ENCODE assay signal across 8 mouse cellular contexts in the genomic region with DNA sequence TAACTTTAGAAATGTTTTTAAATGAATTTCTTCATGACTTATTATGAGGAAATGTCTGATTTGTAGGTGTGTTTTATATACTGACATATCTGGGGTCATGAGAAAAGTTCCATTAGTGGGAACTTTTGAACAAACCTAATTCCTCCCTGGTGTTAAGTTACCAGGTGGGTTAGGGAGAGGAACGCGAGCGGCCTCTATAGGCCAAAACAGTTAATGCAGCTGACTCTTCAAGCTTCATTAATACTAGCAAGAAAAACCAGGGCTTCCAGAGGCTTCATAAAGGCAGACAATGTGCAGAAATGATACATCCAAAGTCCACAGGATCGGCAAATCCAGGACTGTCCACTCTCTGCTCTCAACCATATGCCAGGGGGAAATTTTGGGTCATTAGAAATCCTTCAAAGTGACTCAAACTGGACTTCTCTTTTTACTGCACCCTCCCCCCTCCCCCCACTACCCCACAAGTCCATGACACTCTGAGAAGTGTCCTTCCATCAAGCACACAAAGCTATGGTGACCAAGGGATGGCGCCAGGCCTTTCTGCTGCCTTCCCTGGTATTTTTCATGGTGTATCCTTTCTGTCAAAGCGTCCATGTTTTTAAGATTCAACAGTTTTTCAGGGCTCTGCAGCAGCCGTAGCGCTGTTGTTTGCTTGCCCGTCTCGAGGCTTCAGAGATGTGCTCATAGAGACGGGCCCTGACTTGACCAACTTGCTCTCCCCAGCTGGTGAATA.
DNase-seq lines count a peak whose midpoint lies in the region; ATAC-seq and TF ChIP-seq lines count a peak whose summit lies in the region.

No protein-coding gene starts in this region.

- WGBS in heart, embryonic 11.5 days (ENCODE audit: insufficient replicate concordance), result 3% methylated on average over 11 of the region's 11 CpGs

- H3K27me3 ChIP-seq in heart, embryonic 11.5 days (ENCODE audit: control insufficient read depth, insufficient read depth, low read length), result peaks cover 66% of the 10 kb centered on the region

- no peak overlapping the region for H3K4me3 ChIP-seq in heart, embryonic 11.5 days (ENCODE audit: low read depth, low read length)
- peak overlapping the region; percentile 56 for H3K4me3 ChIP-seq in layer of hippocampus, adult 2 months

- DNase-seq in heart, adult 11 months, result peak; percentile 79
- peak; percentile 52 to 56 for DNase-seq in adrenal gland, adult 18-20 months (ENCODE audit: low spot score in 2 of 2)
- peak; percentile 89 for DNase-seq in embryo, embryonic 10.5 days (ENCODE audit: low spot score)
- DNase-seq in heart, postnatal 36 days, result peak; percentile 42 to 61
- DNase-seq in layer of hippocampus, adult 2 months (ENCODE audit: low spot score in 2 of 2), result peak; percentile 75 to 83
- peak; percentile 65 for DNase-seq in lung, postnatal 14 days
- peak; percentile 65 for DNase-seq in right cerebral cortex, postnatal 25 days

- intact Hi-C loops in heart, postnatal 36 days (cut with DNase I), result loop anchor here (5.0 kb wide), 1 partner anchor 56 kb away; no protein-coding TSS in a partner anchor

- no peak for ATAC-seq in heart, embryonic 11.5 days (replicated peaks; ENCODE audit: insufficient number of reproducible peaks, low FRiP score, low TSS enrichment)

- no peak overlapping the region for H3K4me2 ChIP-seq in heart, embryonic 11.5 days

- H3K36me3 ChIP-seq in heart, embryonic 11.5 days (ENCODE audit: control insufficient read depth, insufficient read depth, low read length), result no peaks in the 10 kb centered on the region

- TF ChIP-seq CTCF in layer of hippocampus, adult 2 months (conservative IDR thresholded peaks at IDR 0.05), result peak; percentile 96

- no peak overlapping the region for H3K27ac ChIP-seq in heart, embryonic 11.5 days (ENCODE audit: low read depth, low read length)
- peak overlapping the region; percentile 99 for H3K27ac ChIP-seq in layer of hippocampus, adult 2 months

- H3K9me3 ChIP-seq in heart, embryonic 11.5 days (replicated peaks; ENCODE audit: control insufficient read depth, low read length), result no peaks in the 10 kb centered on the region

- H3K4me1 ChIP-seq in heart, embryonic 11.5 days (ENCODE audit: control insufficient read depth, insufficient read depth, low read length), result 0 out of 2 replicates have a peak, but pooled peaks cover 5% of the 10 kb centered on the region

- no peak overlapping the region for H3K9ac ChIP-seq in heart, embryonic 11.5 days (ENCODE audit: low read depth, low read length)
